Mouse (Mus musculus) neural tube, embryonic 11.5 days (tissue): ENCODE results near the gene Hist1h2af. TPM values are rescaled to one million over a fixed set of nuclear protein-coding genes. Genes with fewer than 3 reads are reported as not detected.
"Not testable (repeated sequence)": the region's sequence is repeated elsewhere in the genome, so short reads cannot be mapped to it uniquely, and the experiment has no call there.

Source experiments
- ATAC-seq: fragments of 200-750 bp; cut with Nextera tagmentation; 2 replicates; pipeline ENCODE4 v1.8.0; 2017; ENCODE audit warnings: moderate number of reproducible peaks, mild to moderate bottlenecking, moderate TSS enrichment, moderate library complexity; ENCODE audit not compliant: insufficient read depth, low FRiP score, low TSS enrichment
- DNase-seq: peaks from one replicate; pipeline ENCODE4 v3.0.0-alpha.2; 2015; ENCODE audit warnings: low spot score
- H3K27ac ChIP-seq: fragments of 300-500 bp; sonication (generic); 2 replicates; pipeline ENCODE4 v1.5.1; 2014; ENCODE audit warnings: low read depth, mild to moderate bottlenecking, low read length
- H3K27me3 ChIP-seq: fragments of 300-500 bp; sonication (generic); 2 replicates; pipeline ENCODE4 v1.6.1; 2014; ENCODE audit warnings: mild to moderate bottlenecking, low read length, mixed read lengths; ENCODE audit not compliant: control insufficient read depth, insufficient read depth
- H3K36me3 ChIP-seq: fragments of 300-500 bp; sonication (generic); 2 replicates; pipeline ENCODE4 v1.6.1; 2014; ENCODE audit warnings: mild to moderate bottlenecking, low read length, moderate library complexity, mixed read lengths; ENCODE audit not compliant: control insufficient read depth, insufficient read depth
- H3K4me1 ChIP-seq: fragments of 300-500 bp; sonication (generic); 2 replicates; pipeline ENCODE4 v1.6.1; 2014; ENCODE audit warnings: low read length, mixed read lengths; ENCODE audit not compliant: control insufficient read depth, insufficient read depth
- H3K4me2 ChIP-seq: fragments of 300-500 bp; sonication (generic); 2 replicates; pipeline ENCODE4 v1.6.1; 2014; ENCODE audit warnings: low read depth, mild to moderate bottlenecking, moderate library complexity
- H3K4me3 ChIP-seq: fragments of 300-500 bp; sonication (generic); 2 replicates; pipeline ENCODE4 v1.5.1; 2014; ENCODE audit warnings: low read depth, low read length
- H3K9ac ChIP-seq: fragments of 300-500 bp; sonication (generic); 2 replicates; pipeline ENCODE4 v1.6.1; 2014; ENCODE audit warnings: mild to moderate bottlenecking, low read length
- H3K9me3 ChIP-seq: fragments of 300-500 bp; sonication (generic); 2 replicates; pipeline ENCODE4 v1.6.1; 2016; ENCODE audit warnings: low read length; ENCODE audit not compliant: control insufficient read depth
- WGBS: fragments of 180-500 bp; shearing (Covaris S2); extraction: QIAGEN DNeasy Blood & Tissue Kit; methylation state at CpG from one replicate; pipeline ENCODE4 v1.1.7; 2014; 5-methylcytosine and 5-hydroxymethylcytosine counted together
- polyA plus RNA-seq: library from polyadenylated mRNA; unstranded; fragments of >200 nt; fragmentation: Nextera tagmentation; extraction: Ambion mirVana; gene quantifications from 2 replicates; pipeline ENCODE4 v1.2.1, GENCODE M21; 2014

Hist1h2af gene
- polyA plus RNA-seq, 1 experiment from 2014 or later, result 2.1 TPM

GRCm38 (mm10) chr13:23536076-23536822 is 2.5 kb downstream of the Hist1h2af start:
- peak overlapping the region; percentile 67 for H3K27ac ChIP-seq
- peak overlapping the region; percentile 73 for H3K4me2 ChIP-seq
- H3K4me3 ChIP-seq, result peak overlapping the region; percentile 42
- no peaks in the 10 kb centered on the region for H3K27me3 ChIP-seq
- ATAC-seq (no peak), DNase-seq (no peak)
- peak overlapping the region; percentile 67 for H3K9ac ChIP-seq
- H3K9me3 ChIP-seq, result no peaks in the 10 kb centered on the region
- 21% methylated on average over 7 of the region's 7 CpGs for WGBS
- no peaks in the 10 kb centered on the region for H3K36me3 ChIP-seq
- peaks cover 13% of the 10 kb centered on the region; the same call in 1 of the 2 replicates for H3K4me1 ChIP-seq

- DNase-seq (no peak), ATAC-seq (no peak)
- no peak overlapping the region for H3K27ac ChIP-seq
- H3K4me1 ChIP-seq, result peaks cover 13% of the 10 kb centered on the region; the same call in 1 of the 2 replicates
- peak overlapping the region; percentile 73 for H3K4me2 ChIP-seq
- H3K27me3 ChIP-seq, result no peaks in the 10 kb centered on the region
- H3K9ac ChIP-seq, result no peak overlapping the region
- 86% methylated on average over 3 of the region's 3 CpGs for WGBS
- H3K4me3 ChIP-seq, result no peak overlapping the region; the same call in 1 of the 2 replicates
- H3K36me3 ChIP-seq, result no peaks in the 10 kb centered on the region
- no peaks in the 10 kb centered on the region for H3K9me3 ChIP-seq
Observed at GRCm38 (mm10) chr13:23537006-23537710, 3.5 kb downstream of the Hist1h2af start.

GRCm38 (mm10) chr13:23538249-23538648 is 4.5 kb downstream of the Hist1h2af start:
- 76% methylated on average over 5 of the region's 5 CpGs for WGBS
- H3K4me3 ChIP-seq, result no peak overlapping the region
- no peaks in the 10 kb centered on the region for H3K36me3 ChIP-seq
- DNase-seq, result peak; percentile 5
- no peak overlapping the region for H3K27ac ChIP-seq
- H3K4me1 ChIP-seq, result peaks cover 9% of the 10 kb centered on the region; the same call in 1 of the 2 replicates
- H3K9ac ChIP-seq, result no peak overlapping the region
- H3K27me3 ChIP-seq, result no peaks in the 10 kb centered on the region
- no peak overlapping the region for H3K4me2 ChIP-seq
- no peak for ATAC-seq
- no peaks in the 10 kb centered on the region for H3K9me3 ChIP-seq

- ATAC-seq, result not testable (repeated sequence)
Observed at GRCm38 (mm10) chr13:23539821-23540220, 6.1 kb downstream of the Hist1h2af start.

GRCm38 (mm10) chr13:23541497-23541896 is 7.8 kb downstream of the Hist1h2af start:
- H3K27me3 ChIP-seq, result no peaks in the 10 kb centered on the region
- H3K36me3 ChIP-seq, result no peaks in the 10 kb centered on the region
- no peak for DNase-seq
- no peak for ATAC-seq
- H3K4me3 ChIP-seq, result no peak overlapping the region
- no peaks in the 10 kb centered on the region for H3K9me3 ChIP-seq
- H3K4me1 ChIP-seq, result peaks cover 4% of the 10 kb centered on the region; the same call in 1 of the 2 replicates
- H3K9ac ChIP-seq, result no peak overlapping the region
- WGBS, result 89% methylated on average over 3 of the region's 3 CpGs
- no peak overlapping the region for H3K4me2 ChIP-seq
- H3K27ac ChIP-seq, result no peak overlapping the region

More at GRCm38 (mm10) chr13:23539821-23540220, 6.1 kb downstream of the Hist1h2af start:
- H3K9ac ChIP-seq, H3K9me3 ChIP-seq, H3K27me3 ChIP-seq, DNase-seq, H3K27ac ChIP-seq, H3K36me3 ChIP-seq, H3K4me1 ChIP-seq, H3K4me2 ChIP-seq, H3K4me3 ChIP-seq: not testable (repeated sequence)
- WGBS, result 70% methylated on average over 1 of the region's 1 CpGs

GRCm38 (mm10) chr13:23542225-23542980 is 8.7 kb downstream of the Hist1h2af start:
- Histone ChIP-seq H3K4me3 (peak overlapping the region; percentile 38), H3K4me2 (peak overlapping the region; percentile 60), H3K27ac (peak overlapping the region; percentile 81), H3K9ac (peak overlapping the region; percentile 65)
- not testable (repeated sequence) for ATAC-seq, H3K9me3 ChIP-seq, H3K4me1 ChIP-seq, H3K36me3 ChIP-seq, DNase-seq, H3K27me3 ChIP-seq
- WGBS, result 7% methylated on average over 3 of the region's 3 CpGs

- under 1% methylated on average over 21 of the region's 42 CpGs for WGBS
- H3K9me3 ChIP-seq, H3K36me3 ChIP-seq, H3K4me1 ChIP-seq, H3K27me3 ChIP-seq: not testable (repeated sequence)
- peak within 1 kb of the TSS; percentile 65 for H3K9ac ChIP-seq
- ATAC-seq, result peak; percentile 88
- peak within 1 kb of the TSS; percentile 87 for H3K27ac ChIP-seq
- peak within 1 kb of the TSS; percentile 72 for H3K4me2 ChIP-seq
- DNase-seq, result peak; percentile 74
- peak within 1 kb of the TSS; percentile 42 for H3K4me3 ChIP-seq
Observed at GRCm38 (mm10) chr13:23542999-23543607, 9.4 kb downstream of the Hist1h2af start, which contains the start of gene Hist1h2bh. TSS of gene Hist1h2bh (minus strand) at chr13:23543392.
